Mouse (Mus musculus): Measurements from ENCODE around the gene Tspan18. TPM values are rescaled to one million over a fixed set of nuclear protein-coding genes. Genes with fewer than 3 reads are reported as not detected.

Tspan18 gene
- total RNA-seq, 2 experiments from 2014 or later: 1.4 to 1.6 TPM

DNA sequence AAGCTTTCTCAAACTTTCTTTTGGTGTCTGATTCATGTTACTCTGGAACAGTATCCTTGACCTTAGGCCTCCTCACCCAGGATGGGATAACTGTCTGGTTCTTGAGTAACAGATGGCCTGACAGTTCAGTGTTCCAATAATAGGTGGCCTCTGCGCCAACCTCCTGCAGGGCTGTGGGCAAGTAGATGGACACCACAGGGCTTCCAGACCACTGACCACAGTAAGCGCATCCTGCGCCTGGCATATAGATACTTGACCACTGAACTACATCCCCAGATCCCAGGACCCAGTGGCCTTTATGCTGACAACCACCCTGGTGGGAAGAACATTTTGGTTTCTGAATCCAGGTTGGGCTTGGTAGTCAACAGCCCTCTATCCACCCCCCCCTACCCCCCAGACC, 114.7 kb downstream of the Tspan18 start:
- no peak for DNase-seq (ENCODE audit: low spot score in 2 of 2)

DNA sequence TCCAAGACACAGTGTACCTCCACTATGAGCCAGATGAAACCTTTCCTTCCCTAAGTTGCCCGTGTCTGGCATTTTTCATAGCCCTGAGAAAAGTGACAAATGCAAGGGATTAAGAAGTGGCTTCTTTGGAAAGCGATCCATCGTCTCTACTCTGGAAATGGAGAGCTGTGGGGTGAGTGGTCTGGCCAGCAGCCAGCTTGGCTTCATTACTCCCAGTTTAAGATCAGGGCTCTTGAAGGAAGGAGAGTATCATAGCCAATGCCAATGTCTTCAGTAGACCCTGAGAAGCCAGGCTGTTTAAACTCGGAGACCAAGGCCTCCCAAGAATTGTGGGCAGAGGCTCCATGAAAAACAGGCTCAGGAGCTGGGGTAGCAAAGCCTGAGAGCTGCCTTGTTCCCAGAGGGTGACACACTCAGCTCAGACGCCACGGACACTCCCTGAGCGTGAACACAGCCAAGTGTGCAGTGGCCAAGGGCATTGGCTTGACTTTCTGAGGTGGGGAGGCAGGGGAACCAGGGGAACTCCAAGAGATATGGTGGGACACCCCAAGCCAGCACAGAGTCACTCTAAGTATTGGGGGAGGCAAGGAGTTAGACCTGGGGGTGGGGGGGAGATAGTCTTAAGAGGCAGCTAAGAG, 115.8 kb downstream of the Tspan18 start:
- DNase-seq (ENCODE audit: low spot score in 2 of 2): no peak

DNA sequence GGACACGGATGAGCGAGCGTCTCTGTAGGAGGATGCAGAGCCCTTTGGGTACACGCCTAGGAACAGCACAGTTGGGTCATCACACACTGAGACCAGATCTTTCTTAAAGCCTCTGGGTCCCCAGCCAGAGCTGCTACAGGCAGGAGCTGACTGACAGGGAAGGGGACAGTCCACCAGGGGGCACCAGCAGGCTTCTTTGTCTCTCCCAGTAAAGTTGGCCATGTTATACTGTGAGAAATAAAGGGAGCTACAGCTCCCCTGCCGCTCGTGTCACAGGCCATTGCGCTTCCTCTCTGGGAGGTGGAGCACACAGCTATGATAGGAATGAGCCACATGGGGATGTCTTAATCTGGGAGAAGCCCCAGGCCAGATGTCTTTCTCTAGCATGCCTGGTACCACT, 117.3 kb downstream of the Tspan18 start:
- DNase-seq (ENCODE audit: low spot score in 2 of 2): peak; percentile 84 to 94

DNA sequence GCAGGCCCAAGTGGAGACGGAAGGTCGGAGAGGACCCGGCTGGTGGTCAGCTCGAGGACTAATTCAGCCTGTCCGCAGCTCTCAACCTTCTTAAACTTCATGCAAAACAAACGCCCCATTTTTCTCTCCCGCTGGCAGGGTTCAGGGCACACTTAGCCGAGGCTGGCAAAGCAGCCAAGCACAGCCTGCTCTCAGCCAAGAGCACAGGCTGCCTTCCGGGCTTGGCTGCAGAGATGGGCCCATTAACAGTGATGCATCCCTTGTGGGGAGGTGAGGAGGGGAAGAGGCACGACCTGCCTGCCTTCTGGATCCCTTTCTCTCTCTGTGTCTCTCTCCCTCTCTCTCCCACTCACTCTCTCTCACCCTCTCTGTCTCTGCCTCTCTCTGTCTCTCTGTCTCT, 118.5 kb downstream of the Tspan18 start:
- DNase-seq (ENCODE audit: low spot score in 2 of 2): no peak

DNA sequence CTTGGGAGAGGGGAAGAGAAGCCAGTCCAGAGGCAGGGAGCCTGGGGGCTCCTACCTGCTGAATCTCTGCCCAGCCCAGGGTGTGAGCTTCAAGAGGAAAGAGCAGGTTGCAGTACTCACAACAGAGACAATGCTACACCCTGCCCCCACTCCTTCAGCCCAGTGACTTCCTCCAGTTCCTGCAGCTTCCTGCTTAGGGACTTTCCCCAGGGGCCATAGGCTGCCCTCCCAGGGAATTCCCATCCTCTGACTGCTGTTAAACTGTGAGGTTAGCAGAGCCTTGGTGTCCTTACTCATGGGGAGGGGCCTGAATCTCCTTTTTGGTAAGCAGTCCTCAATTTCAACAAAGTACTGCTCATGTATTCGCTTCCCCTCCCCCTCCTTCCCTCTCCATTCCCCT, 120.1 kb downstream of the Tspan18 start:
- DNase-seq (ENCODE audit: low spot score in 2 of 2): no peak

DNA sequence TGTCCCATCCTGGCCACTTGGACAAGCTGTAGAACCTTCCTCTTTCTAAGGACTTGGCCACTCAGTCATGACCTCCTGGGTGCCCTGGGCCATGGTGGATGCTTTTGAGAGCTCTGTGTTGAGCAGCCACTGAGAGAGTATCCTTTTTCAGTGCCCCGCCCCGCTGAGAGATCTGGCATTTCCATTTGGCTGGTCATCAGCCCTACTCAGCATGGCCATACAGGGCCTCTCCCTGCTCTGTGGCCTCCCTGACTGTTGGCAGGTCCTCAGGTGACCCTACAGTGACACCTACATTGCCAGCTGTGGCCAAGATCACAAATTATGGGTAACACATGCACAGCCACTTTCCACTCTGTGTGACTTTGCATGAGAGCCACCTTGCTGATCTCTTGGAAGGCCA, 121.4 kb downstream of the Tspan18 start:
- DNase-seq (ENCODE audit: low spot score in 2 of 2): no peak

DNA sequence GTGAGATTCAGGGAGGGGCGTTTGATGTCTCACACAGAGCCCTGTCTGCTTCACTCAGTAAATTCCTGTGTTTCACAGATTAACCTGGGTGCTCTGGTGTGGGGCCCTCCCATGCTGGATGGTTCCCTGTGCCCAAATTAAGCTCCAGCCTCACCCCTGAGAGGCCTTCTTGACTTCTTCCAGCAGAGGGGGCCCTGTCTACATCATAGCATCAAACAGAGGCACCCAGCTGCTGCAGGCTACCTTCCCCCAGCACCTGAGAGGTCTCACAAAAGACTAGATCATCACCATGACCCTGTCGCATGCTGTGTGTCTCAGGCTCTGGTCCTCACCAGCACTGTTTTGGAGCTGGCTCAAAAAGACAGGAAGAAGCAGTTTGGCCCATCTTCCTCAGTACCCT, 121.9 kb downstream of the Tspan18 start:
- no peak for DNase-seq (ENCODE audit: low spot score in 2 of 2)

DNA sequence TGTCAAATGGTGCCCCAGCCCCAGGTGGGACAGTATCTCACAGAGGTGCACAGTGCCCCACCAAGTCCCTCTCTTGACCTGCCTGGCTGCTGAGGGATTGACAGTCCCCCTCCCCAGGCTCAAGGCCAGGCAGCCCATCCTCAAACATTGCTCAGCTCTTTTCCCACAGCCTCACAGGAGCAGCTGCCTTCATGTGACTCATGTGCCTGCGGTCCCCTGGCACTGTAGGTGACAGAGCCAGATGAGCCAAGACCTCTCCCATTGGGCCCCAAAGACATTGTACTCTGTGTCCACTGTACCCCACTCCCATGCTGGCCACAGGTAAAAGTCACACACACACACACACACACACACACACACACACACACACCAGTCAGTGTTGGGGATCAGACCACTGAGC, 128.2 kb downstream of the Tspan18 start:
- no peak for DNase-seq (ENCODE audit: low spot score in 2 of 2)

DNA sequence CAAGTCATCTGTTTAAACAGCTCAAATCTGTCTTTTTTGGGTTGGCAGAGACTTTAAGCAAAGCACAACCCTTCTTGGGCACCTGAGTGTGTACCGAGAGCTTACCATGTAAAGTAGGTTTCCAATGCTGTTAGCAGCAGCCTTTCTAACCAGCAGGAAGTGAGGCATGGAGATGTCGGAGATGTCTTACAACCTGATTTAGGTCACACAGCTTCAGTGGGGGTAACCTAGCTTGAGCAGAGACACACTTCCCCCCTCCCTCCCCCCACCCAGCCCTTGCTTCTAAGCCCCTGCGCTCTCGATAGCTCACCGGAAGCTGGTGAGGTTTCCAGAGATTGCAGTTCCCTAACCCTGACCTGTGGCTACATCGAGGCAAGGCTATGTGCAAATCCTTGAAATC, 129.7 kb downstream of the Tspan18 start:
- no peak for DNase-seq (ENCODE audit: low spot score in 2 of 2)

DNA sequence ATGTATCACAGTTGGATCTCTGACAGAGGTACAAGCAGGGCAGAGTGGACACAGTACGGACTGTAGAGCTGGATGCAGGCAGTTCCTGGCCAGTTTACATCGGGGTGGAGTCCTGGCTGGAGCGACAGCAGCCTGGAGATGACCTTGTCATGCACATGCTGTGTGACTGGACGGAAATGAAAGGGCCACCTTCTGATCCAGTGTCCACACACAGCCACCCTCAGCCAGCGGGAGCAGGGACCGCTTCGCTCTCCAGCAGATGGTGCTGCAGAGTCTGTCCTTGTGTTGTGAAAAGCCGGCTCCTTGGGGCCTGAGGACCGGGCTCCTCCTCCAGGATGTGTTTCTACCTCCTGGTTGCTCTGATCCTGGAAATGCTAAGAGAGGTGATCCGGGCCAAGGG, 130.6 kb downstream of the Tspan18 start:
- peak; percentile 66 to 74 for DNase-seq (ENCODE audit: low spot score in 2 of 2)

DNA sequence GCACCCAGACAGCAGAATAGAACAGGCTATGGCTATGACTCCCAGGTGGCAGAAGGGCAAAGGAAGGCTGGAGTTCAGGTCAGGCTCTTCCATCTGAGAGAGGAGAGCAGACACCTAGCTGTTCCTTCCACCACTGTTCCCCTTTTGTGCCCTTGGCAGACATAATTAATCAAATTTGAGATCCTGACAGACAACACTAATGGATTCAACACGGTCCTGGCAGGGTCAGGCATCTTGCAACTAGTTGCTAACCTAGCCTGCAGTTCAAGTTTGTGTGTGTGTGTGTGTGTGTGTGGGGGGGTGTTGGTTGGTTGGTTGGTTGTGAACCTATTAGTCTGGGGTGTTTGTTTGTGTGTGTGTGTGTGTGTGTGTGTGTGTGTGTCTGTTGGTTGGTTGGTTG, 131.5 kb downstream of the Tspan18 start:
- no peak for DNase-seq (ENCODE audit: low spot score in 2 of 2)

DNA sequence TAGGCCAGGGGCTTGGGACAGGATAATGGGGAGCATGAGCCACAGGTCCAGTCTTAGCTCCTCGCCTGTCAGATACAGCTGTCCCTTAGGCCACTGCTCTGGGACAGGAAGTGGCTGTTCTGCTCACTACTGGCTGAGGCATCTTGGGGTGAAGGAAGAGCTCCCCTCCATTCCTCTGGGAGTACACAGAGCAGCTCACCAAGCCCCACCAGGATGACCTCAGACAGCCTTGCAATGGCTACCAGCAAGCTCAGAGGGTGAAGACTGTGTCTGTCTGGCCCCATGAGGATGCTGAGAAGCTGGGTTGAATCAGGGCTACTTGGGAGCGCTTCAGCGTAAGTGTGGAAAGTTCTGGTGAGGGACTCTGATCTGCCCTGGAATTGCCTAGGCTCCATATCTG, 132.3 kb downstream of the Tspan18 start:
- DNase-seq (ENCODE audit: low spot score in 2 of 2): no peak

DNA sequence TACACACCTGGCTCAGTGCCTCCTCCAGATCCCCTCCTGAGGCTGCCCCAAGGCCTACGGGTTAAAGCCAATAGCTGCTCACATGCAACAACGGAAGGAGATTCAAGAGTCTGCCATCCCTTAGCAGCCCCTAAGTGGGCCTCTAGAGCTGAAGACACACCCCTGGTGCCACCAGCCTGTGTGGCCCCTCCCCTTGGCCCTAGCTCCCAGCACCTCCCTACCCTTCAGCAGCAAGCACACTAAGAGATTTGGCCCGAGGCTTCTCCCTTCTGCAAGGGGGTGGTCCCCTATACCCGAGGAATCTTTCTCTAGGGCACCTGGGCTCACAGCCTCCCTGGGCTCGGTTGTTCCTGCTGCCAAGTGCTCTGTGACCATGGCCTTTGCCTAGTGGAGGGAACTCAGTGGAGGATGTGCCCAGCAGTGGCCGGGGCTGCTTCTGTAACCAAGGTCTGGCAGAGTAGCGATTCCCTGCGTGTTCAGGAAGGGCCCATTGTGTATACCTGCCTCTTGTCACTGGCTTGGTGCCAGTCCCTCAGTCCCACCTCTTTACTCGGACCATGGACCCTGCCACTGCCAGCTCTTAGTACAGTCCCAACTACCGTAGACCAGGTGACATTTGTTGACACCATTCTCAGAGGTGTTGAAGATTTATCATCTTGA, 133.5 kb downstream of the Tspan18 start:
- DNase-seq (ENCODE audit: low spot score in 2 of 2): no peak

DNA sequence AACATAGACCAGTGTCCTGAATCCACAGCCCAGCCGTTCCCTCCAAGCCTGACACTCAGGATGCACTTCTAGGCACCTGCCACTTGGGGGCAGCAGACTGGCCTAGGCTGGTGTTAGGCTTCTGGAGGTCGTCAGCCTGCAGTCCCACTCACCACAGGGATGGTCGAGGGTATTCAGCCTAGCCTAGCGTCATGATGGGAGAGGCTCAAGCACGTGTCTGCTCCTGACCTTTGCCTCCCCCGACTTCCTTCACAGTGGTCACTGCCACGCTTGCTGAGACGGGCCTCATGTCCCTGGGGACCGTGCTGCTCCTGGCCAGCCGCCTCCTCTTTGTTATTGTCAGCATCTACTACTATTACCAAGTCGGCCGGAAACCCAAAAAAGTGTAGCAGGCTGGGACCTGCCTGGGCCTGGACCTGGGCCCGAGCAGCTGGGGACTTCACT, 134.8 kb downstream of the Tspan18 start:
- peak; percentile 33 to 57 for DNase-seq (ENCODE audit: low spot score in 2 of 2)

DNA sequence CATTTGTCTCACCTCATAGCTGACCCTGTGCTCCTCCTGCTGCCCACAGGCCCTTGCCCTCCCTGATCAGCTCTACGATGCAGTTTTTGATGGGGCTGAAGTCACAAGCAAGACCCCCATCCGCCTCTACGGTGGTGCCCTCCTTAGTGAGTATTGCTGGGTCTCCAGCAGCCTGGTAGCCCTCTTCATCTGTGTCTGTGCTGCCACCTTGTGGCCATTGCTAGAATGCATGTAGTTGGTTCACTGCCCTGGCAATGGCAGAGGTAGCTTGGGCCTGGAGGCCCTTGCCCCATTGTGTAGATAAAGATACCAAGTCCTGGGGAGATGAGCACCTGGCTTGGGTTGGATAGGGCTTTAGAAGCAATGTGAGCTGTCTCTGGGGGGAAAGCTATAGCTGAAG, 135.5 kb downstream of the Tspan18 start:
- peak; percentile 92 to 99 for DNase-seq (ENCODE audit: low spot score in 2 of 2)

DNA sequence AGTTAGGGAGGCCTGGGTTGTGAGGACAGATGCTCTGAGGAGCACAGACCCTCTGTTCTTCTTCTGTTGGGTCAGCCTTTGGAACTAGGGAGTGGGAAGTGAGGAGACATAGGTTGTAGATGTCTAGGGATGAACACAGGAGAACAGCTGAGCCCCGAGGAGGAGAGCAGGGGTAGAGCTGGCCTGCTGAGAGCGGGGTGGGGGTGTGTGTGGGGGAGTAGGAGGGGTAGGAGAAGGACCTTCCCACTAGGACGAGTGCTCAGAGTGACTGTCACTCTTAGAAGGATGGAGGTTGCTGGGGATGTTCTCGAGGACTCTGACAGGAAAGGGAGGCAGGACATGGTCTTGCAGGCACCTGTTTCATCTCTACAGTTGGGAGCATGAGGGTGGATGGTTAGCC, 140.5 kb downstream of the Tspan18 start:
- no peak for DNase-seq (ENCODE audit: low spot score in 2 of 2)

DNA sequence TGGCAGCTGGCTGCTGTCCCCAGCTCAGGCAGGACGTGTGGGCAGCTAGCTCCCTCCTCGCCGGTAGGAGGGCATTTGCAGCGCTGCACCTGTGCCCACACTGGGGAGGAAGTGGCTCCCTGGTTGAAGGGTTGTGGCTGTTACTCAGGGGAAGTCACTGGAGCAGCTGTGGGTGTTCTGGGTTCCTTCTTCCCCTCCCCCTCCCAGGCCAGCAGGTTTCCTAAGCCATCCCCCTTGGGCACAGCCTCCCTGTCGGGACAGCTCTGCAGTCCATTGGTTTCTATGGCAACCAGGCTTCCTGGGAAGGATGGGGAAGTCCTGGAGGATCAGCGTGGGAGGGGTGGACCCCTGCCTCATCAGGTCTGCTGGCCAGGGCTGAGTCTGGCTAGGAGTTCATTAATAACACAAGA, 141.6 kb downstream of the Tspan18 start:
- no peak for DNase-seq (ENCODE audit: low spot score in 2 of 2)

DNA sequence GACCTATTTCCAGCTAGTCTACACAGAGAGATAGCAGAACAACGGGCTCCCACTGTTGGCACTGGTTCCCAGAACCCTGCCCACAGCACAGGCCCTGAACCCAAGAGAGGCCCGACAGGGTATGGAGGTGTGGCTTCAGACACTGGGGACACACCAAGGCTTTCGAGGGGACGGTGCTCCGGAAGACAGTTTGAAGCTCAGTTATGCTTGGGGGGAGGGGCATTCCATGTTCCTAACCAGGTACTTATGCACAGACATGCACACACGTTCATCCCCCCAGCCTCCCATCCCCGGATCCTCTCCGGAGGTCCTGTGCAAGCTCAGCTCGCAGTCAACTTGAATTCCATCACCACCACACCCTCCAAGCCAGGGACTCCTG, 142.1 kb downstream of the Tspan18 start:
- DNase-seq (ENCODE audit: low spot score in 2 of 2): no peak

DNA sequence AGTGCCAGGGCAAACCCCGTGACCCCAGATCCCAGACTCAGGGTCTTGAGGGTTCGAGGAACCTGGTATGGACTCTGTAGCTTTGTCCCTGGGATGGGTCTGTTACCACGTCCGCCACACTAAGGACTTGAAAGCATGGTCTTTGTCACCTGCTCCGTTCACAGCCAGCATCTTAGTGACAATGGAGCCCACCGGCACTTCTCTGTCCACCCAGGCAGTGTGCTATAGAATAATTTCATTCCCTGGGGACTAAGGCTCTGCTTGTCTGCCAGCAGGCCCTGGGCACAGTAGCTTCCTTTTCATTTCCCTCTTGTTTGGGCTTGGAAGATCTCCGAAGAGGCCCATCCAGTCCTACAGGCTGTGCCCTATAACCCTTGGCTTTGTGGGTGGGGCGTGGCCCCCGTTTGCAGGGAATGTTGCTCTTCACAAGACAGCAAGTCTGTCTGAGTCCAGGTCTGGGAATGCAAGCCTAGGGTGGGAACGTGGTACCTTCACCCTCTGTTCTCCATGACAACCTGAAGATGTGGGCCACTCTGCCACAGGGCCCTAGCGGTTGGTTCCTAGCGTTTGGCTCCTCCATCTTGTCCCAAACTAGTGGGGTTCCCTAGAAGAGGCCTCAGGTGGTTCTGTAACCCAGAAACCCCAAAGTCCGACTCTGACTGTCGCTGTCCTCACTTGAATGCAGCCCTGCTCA, 142.7 kb downstream of the Tspan18 start:
- no peak for DNase-seq (ENCODE audit: low spot score in 2 of 2)

DNA sequence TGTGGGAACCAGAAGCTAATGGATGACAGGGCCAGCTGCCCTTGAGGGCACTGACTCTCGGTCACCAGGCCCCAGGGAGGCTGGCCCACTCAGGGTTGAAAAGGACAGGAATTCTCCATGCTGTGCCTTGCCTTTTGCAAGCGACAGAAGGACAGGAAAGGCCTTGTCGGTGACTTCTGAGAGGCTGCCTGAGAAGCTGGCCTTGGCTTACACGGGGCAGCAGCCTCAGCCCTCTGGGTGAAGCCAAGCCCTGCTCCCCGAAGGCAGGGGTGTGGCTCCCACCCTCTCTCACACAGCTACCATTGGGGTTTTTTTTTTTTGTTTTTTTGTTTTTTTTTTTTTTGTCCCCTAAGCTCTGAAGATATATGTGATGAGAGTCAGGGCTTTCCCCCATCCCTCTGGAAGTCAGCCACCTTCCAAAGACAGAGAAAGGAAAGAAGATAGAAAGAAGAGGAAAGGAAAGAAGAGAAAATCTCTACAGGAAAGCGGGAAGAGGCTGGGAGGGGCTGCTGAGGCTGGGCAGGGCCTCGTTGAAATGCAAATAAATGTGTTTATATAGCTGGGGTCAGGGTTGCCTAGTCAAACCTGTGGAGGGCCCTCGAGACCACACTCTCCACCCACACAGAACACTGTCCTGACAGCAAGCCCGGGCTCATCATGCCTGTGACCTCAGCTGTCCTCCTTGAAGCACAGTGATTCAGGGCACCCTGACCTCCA, 143.4 kb downstream of the Tspan18 start:
- DNase-seq (ENCODE audit: low spot score in 2 of 2): no peak

DNA sequence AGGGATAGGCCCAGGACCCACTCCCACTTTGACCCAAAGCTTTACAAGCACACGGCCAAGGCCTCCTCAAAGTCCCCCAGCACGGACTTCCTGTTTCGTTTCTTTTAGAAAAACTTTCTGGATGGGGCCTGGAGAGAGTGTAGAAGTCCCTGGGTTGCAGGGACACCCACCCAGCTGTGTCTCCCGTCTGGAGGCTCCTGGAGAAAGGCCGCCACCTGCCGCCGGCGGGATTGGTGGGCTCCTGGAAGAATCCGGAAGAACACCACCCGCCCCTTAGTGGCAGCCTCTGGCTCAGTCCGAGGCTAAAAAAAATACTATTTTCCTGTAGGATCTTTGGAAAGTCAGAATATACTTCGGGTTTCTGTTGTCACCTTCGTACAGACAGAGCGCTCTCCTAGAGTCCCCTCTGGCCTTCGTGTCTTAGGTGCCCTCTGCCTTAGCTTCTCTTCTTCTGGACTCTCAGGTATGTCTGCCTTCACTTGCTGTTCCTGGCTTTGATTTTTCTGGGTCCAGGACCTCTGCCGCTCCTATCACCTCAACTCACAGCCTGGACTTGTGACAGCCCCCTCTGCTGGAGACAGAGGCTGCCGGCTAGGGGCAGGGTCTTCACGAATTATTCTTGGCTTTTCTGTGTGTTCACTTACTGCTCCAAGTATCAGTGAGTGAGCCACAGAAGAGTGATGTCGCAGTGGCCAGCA, 145.4 kb downstream of the Tspan18 start:
- DNase-seq (ENCODE audit: low spot score in 2 of 2): peak in 1 of 2 experiments; percentile 60

Data from left cerebral cortex, adult 18-20 months (tissue).